Mouse (Mus musculus) cerebellum, adult 9-11 months (tissue): ENCODE measurements at regions not wholly inside any gene's neighbourhood (a gene's known extent, or its start where the extent isn't known, plus 50 kb on each side); places are given as distances from the start of the nearest gene placed in this dataset.

Experiments used
- DNase-seq: peaks from one replicate; pipeline ENCODE4 v3.0.0; 2022

GRCm38 (mm10) chr13:107944831-107945230 is 99.4 kb upstream of the Smim15 start:
- DNase-seq, result peak; percentile 10

- no peak for DNase-seq
Observed at GRCm38 (mm10) chr13:107942979-107943378, 101.3 kb upstream of the Smim15 start.

- no peak for DNase-seq
Observed at GRCm38 (mm10) chr13:107942297-107942962, 101.8 kb upstream of the Smim15 start.

- DNase-seq, result no peak
Observed at GRCm38 (mm10) chr13:107939916-107940646, 104.2 kb upstream of the Smim15 start.

GRCm38 (mm10) chr13:107935611-107936010 is 108.6 kb upstream of the Smim15 start:
- no peak for DNase-seq

- no peak for DNase-seq
Observed at GRCm38 (mm10) chr13:107934691-107935090, 109.6 kb upstream of the Smim15 start.

GRCm38 (mm10) chr13:107933598-107934571 is 110.4 kb upstream of the Smim15 start:
- no peak for DNase-seq

GRCm38 (mm10) chr13:107932423-107933032 is 111.7 kb upstream of the Smim15 start:
- no peak for DNase-seq

- no peak for DNase-seq
Observed at GRCm38 (mm10) chr13:107931216-107931615, 113.0 kb upstream of the Smim15 start.

GRCm38 (mm10) chr13:107927499-107928215 is 116.6 kb upstream of the Smim15 start:
- no peak for DNase-seq

- no peak for DNase-seq
Observed at GRCm38 (mm10) chr13:107925470-107925869, 118.8 kb upstream of the Smim15 start.

GRCm38 (mm10) chr13:107923129-107924114 is 120.8 kb upstream of the Smim15 start:
- DNase-seq, result peak; percentile 47

- no peak for DNase-seq
Observed at GRCm38 (mm10) chr13:107919403-107919802, 124.8 kb upstream of the Smim15 start.

GRCm38 (mm10) chr13:107918478-107918877 is 125.8 kb upstream of the Smim15 start:
- no peak for DNase-seq

GRCm38 (mm10) chr13:107918065-107918464 is 126.2 kb upstream of the Smim15 start:
- DNase-seq, result no peak

- no peak for DNase-seq
Observed at GRCm38 (mm10) chr13:107917564-107917963, 126.7 kb upstream of the Smim15 start.

- no peak for DNase-seq
Observed at GRCm38 (mm10) chr13:107910125-107910524, 134.1 kb upstream of the Smim15 start.

- DNase-seq, result no peak
Observed at GRCm38 (mm10) chr13:107909343-107910067, 134.7 kb upstream of the Smim15 start.

GRCm38 (mm10) chr13:107907966-107908365 is 136.3 kb upstream of the Smim15 start:
- no peak for DNase-seq

- no peak for DNase-seq
Observed at GRCm38 (mm10) chr13:107904851-107905250, 139.4 kb upstream of the Smim15 start.
